Mouse (Mus musculus): ENCODE data around the gene Erbb3. TPM values are rescaled to one million over a fixed set of nuclear protein-coding genes. Genes with fewer than 3 reads are reported as not detected.
"Not testable (repeated sequence)": the region's sequence is repeated elsewhere in the genome, so short reads cannot be mapped to it uniquely, and the experiment has no call there.

The Erbb3 gene
- polyA plus RNA-seq, 1 experiment, result 0.28 TPM

DNA sequence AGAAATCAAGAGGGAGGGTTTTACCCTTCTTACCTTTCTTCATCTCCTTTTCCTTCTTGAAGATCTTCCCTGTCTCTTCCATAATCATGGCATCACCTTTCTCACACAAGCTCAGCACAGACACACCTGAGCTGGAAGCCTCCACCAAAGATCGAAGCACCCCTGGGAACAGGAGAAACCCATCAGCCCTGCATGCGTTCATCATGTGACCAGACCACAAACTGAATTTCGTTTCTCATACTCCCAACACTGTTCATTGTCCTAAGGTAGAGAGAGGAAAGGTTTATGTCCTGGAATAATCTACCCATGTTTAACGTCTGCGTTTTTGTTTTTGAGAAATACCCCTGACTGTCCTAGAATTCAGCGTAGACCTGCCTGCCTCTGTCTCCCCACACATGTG, 25.9 kb downstream of the Erbb3 start:
- peaks cover 43% of the 10 kb centered on the region for H3K79me3 ChIP-seq (ENCODE audit: low read depth)
- peak overlapping the region; percentile 99 for H3K4me3 ChIP-seq (ENCODE audit: insufficient read depth, poor library complexity, severe bottlenecking)
- peak; percentile 51 for TF ChIP-seq USF1 (IDR thresholded peaks at IDR 0.05; ENCODE audit: low read depth)
- no peak for TF ChIP-seq FOSL1 (IDR thresholded peaks at IDR 0.05; ENCODE audit: insufficient read depth, low read length, poor library complexity, severe bottlenecking)
- TF ChIP-seq CTCF (IDR thresholded peaks at IDR 0.05; ENCODE audit: control insufficient read depth, insufficient read depth, insufficient read length), result no peak
- no peak for TF ChIP-seq CEBPB (IDR thresholded peaks at IDR 0.05; ENCODE audit: low read depth)
- no peak for TF ChIP-seq MYOD1 (IDR thresholded peaks at IDR 0.05; ENCODE audit: control insufficient read depth, insufficient read length, low read depth)
- no peak for TF ChIP-seq MYOG (IDR thresholded peaks at IDR 0.05; ENCODE audit: control insufficient read depth, extremely low read depth, insufficient read length)
- no peak for TF ChIP-seq MAX (IDR thresholded peaks at IDR 0.05)
- H3K79me2 ChIP-seq (ENCODE audit: control insufficient read depth, insufficient read depth), result peaks cover 52% of the 10 kb centered on the region
- H3K27me3 ChIP-seq (ENCODE audit: control insufficient read depth, insufficient read depth, insufficient read length), result no peaks in the 10 kb centered on the region
- H3ac ChIP-seq (ENCODE audit: control insufficient read depth, insufficient read length, low read depth), result peak overlapping the region; percentile 52
- peaks cover 63% of the 10 kb centered on the region for H3K36me3 ChIP-seq (ENCODE audit: control insufficient read depth, insufficient read depth)

DNA sequence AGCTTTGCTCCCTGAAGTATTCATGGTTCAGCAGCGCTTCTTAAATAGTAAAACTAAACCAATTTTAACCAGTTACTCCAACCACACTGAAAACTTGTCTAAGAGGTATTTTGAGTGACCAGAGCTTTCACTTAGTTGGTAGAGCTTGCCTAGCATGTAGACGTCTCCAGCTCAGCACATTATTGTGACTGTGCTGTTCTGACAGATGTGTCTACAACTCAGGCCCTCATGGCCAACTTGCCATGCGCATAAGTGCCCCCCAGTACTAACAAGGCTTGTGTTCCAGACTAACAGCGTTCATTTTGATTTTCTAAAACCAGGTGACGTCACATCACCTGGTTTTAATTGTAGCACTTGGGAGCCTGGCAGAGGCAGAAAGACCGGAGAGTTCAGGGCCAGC, 32.5 kb downstream of the Erbb3 start:
- Histone ChIP-seq H3K79me3 (ENCODE audit: low read depth) (peaks cover 7% of the 10 kb centered on the region), H3K79me2 (ENCODE audit: control insufficient read depth, insufficient read depth) (peaks cover 13% of the 10 kb centered on the region), H3K36me3 (ENCODE audit: control insufficient read depth, insufficient read depth) (peaks cover 51% of the 10 kb centered on the region), H3K4me3 (ENCODE audit: insufficient read depth, poor library complexity, severe bottlenecking) (no peak overlapping the region), H3ac (ENCODE audit: control insufficient read depth, insufficient read length, low read depth) (no peak overlapping the region), H3K27me3 (ENCODE audit: control insufficient read depth, insufficient read depth, insufficient read length) (no peaks in the 10 kb centered on the region)
- TF ChIP-seq FOSL1 (IDR thresholded peaks at IDR 0.05; ENCODE audit: insufficient read depth, low read length, poor library complexity, severe bottlenecking) (no peak), MYOD1 (IDR thresholded peaks at IDR 0.05; ENCODE audit: control insufficient read depth, insufficient read length, low read depth) (no peak), CTCF (IDR thresholded peaks at IDR 0.05; ENCODE audit: control insufficient read depth, insufficient read depth, insufficient read length) (no peak), USF1 (IDR thresholded peaks at IDR 0.05; ENCODE audit: low read depth) (no peak), CEBPB (IDR thresholded peaks at IDR 0.05; ENCODE audit: low read depth) (no peak), MAX (IDR thresholded peaks at IDR 0.05) (no peak), MYOG (IDR thresholded peaks at IDR 0.05; ENCODE audit: control insufficient read depth, extremely low read depth, insufficient read length) (no peak)

DNA sequence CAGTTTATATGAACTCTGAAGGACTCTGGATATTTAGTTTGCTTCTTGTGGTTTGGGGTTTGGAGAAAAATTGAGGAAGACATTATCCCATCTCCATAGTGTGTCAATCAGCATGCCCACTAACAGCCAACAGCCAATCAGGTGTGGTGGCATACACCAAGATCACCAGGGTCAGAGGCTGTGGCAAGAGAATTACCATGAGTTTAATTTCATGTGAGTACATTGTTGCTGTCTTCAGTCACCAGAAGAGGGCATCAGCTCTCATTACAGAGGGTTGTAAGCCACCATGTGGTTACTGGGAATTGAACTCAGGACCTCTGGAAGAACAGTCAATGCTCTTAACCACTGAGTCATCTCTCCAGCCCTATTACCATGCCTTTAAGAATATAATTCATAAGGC, 33.2 kb downstream of the Erbb3 start:
- Histone ChIP-seq H3K79me2 (ENCODE audit: control insufficient read depth, insufficient read depth) (peaks cover 6% of the 10 kb centered on the region), H3K79me3 (ENCODE audit: low read depth) (peaks cover 2% of the 10 kb centered on the region), H3K27me3 (ENCODE audit: control insufficient read depth, insufficient read depth, insufficient read length) (no peaks in the 10 kb centered on the region), H3K4me3 (ENCODE audit: insufficient read depth, poor library complexity, severe bottlenecking) (no peak overlapping the region), H3K36me3 (ENCODE audit: control insufficient read depth, insufficient read depth) (peaks cover 44% of the 10 kb centered on the region), H3ac (ENCODE audit: control insufficient read depth, insufficient read length, low read depth) (no peak overlapping the region)
- TF ChIP-seq CTCF (IDR thresholded peaks at IDR 0.05; ENCODE audit: control insufficient read depth, insufficient read depth, insufficient read length), result no peak
- TF ChIP-seq USF1 (IDR thresholded peaks at IDR 0.05; ENCODE audit: low read depth), result no peak
- TF ChIP-seq FOSL1 (IDR thresholded peaks at IDR 0.05; ENCODE audit: insufficient read depth, low read length, poor library complexity, severe bottlenecking), result no peak
- no peak for TF ChIP-seq MAX (IDR thresholded peaks at IDR 0.05)
- TF ChIP-seq CEBPB (IDR thresholded peaks at IDR 0.05; ENCODE audit: low read depth), result no peak
- no peak for TF ChIP-seq MYOD1 (IDR thresholded peaks at IDR 0.05; ENCODE audit: control insufficient read depth, insufficient read length, low read depth)
- no peak for TF ChIP-seq MYOG (IDR thresholded peaks at IDR 0.05; ENCODE audit: control insufficient read depth, extremely low read depth, insufficient read length)

DNA sequence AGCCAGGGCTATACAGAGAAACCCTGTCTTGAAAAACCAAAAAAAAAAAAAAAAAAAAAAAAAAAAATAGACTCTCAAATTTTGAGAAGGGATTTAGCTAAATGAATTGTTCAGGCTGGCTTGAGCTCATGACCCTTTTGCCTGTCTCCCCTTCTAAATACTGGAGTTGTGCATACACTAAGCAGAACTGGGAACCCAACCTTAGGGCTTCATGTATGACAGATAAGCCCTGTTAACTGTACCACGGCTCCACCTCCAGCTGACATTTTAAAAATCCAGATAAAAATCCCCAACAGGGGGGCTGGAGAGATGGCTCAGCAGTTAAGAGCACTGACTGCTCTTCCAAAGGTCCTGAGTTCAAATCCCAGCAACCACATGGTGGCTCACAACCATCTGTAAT, 33.9 kb downstream of the Erbb3 start:
- H3K4me3 ChIP-seq (ENCODE audit: insufficient read depth, poor library complexity, severe bottlenecking); H3K27me3 ChIP-seq (ENCODE audit: control insufficient read depth, insufficient read depth, insufficient read length); H3K79me3 ChIP-seq (ENCODE audit: low read depth); H3ac ChIP-seq (ENCODE audit: control insufficient read depth, insufficient read length, low read depth); H3K79me2 ChIP-seq (ENCODE audit: control insufficient read depth, insufficient read depth): not testable (repeated sequence)
- H3K36me3 ChIP-seq (ENCODE audit: control insufficient read depth, insufficient read depth), result peaks cover 37% of the 10 kb centered on the region

DNA sequence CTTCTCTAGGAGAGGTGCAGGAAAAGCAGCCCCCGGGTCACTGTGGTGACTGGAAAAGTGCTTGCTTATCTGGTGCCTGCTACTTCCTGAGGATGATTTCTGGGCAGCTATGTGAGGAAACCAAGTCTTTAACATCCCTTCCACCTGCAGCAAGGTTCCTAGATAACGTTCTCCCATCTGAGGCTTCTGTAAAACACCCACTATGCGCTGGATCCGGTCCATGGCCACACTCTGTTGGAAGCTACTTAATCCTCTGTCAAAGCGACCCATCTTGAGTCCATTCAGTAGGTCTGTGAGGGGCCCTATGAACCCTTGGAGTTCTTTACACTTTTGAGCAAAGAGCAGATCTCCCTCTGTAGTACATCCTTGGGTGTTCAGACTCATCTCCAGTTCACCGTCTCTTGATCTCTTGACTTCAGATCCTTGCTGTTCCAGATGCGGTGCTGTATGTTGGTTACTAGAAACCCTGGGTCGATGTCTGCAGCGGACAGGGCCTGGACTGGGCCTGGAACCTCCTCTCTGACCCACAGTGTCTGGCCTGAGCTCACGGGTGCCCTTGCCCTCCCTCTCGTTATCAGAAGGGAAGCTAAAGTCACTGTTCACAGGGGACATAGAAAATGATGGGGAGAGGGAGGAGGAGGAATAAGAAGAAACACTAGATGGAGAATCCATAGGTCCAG, 39.2 kb downstream of the Erbb3 start:
- H3ac ChIP-seq (ENCODE audit: control insufficient read depth, insufficient read length, low read depth); H3K4me3 ChIP-seq (ENCODE audit: insufficient read depth, poor library complexity, severe bottlenecking); H3K27me3 ChIP-seq (ENCODE audit: control insufficient read depth, insufficient read depth, insufficient read length): not testable (repeated sequence)
- Histone ChIP-seq H3K36me3 (ENCODE audit: control insufficient read depth, insufficient read depth) (peaks cover 14% of the 10 kb centered on the region), H3K79me3 (ENCODE audit: low read depth) (peaks cover 15% of the 10 kb centered on the region), H3K79me2 (ENCODE audit: control insufficient read depth, insufficient read depth) (peaks cover 32% of the 10 kb centered on the region)

DNA sequence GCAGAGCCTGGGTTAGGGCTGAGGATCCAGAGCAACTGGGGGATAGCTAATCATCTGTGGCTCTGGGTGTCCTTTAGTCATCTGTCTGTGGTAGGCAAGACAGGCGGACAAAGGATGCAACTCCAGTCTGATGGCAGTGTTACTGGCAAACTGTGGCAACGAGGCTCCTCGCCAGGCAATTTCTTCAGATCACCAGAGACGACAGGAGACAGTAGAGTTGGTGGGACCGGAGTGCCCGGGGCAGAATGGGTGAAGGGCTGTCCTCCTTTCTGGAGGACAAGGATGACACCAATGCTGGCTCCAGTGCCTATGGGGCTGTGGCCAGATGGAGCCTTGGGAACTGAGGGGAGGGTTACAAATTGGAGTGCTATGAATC, 39.8 kb downstream of the Erbb3 start:
- not testable (repeated sequence) for H3ac ChIP-seq (ENCODE audit: control insufficient read depth, insufficient read length, low read depth); H3K4me3 ChIP-seq (ENCODE audit: insufficient read depth, poor library complexity, severe bottlenecking); H3K27me3 ChIP-seq (ENCODE audit: control insufficient read depth, insufficient read depth, insufficient read length)
- Histone ChIP-seq H3K79me2 (ENCODE audit: control insufficient read depth, insufficient read depth) (peaks cover 38% of the 10 kb centered on the region), H3K36me3 (ENCODE audit: control insufficient read depth, insufficient read depth) (peaks cover 21% of the 10 kb centered on the region), H3K79me3 (ENCODE audit: low read depth) (peaks cover 15% of the 10 kb centered on the region)
